10 mouse cellular contexts compared by ENCODE assay signal in the genomic region with DNA sequence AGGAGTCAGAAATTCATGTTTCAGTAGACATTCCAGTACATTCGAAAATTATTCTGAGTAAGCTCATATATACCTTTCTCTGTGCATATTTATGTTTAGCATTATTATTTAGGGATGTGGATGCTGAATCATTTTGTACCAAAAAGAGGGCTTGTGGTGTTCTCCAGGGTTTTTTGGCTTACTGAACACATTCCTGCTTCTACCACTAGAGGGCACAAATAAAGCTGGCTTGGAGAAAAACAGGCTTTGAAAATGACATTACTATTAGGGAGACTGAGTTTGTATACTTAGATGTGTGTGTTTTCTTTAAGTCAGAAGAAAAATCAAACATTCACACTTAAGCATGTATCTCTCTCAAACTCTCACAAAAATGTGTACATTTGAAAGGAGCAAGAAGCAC.
DNase-seq lines count a peak whose midpoint lies in the region; TF ChIP-seq lines count a peak whose summit lies in the region.
"Had no signal": no experiment of that assay in that cellular context is flagged by ENCODE, and none has a peak within 500 bp of the region (broad histone marks: within the 10 kb centered on the region; RNA-seq: fewer than 3 reads in every experiment).

No protein-coding gene starts in this region.

- H3K27ac ChIP-seq in cerebellum, adult 2 months (ENCODE audit: insufficient read depth, low read length), result no peak overlapping the region
- H3K27ac ChIP-seq in left cerebral cortex, adult 2 months, result no peak overlapping the region
- H3K27ac ChIP-seq: hindbrain, embryonic 13.5 days had no signal

- H3K4me1 ChIP-seq in cerebellum, adult 2 months (ENCODE audit: control insufficient read depth, insufficient read depth, low read length), result peaks cover 9% of the 10 kb centered on the region; the same call in 1 of the 2 replicates
- H3K4me1 ChIP-seq in lung, adult 2 months (ENCODE audit: control insufficient read depth, insufficient read depth, low read length), result no peaks in the 10 kb centered on the region
- H3K4me1 ChIP-seq: hindbrain, embryonic 13.5 days had no signal

- no peak overlapping the region for H3K4me3 ChIP-seq in cerebellum, adult 2 months (replicated peaks; ENCODE audit: insufficient read depth, low read depth, low read length)
- H3K4me3 ChIP-seq in left cerebral cortex, adult 2 months, result no peak overlapping the region
- no peak overlapping the region for H3K4me3 ChIP-seq in lung, adult 2 months (replicated peaks; ENCODE audit: extremely low read depth, low read depth, low read length)
- H3K4me3 ChIP-seq: hindbrain, embryonic 13.5 days had no signal

- 8% methylated on average over 1 of the region's 1 CpGs for WGBS in cerebellum, adult 2 months
- WGBS in lung, adult 2 months, result 0% methylated on average over 1 of the region's 1 CpGs

- TF ChIP-seq POLR2A in cerebellum, adult 2 months (IDR thresholded peaks at IDR 0.05; ENCODE audit: borderline replicate concordance, insufficient read depth, low read length), result no peak
- no peak for TF ChIP-seq POLR2A in lung, adult 2 months (IDR thresholded peaks at IDR 0.05; ENCODE audit: borderline replicate concordance, extremely low read depth, low read depth, low read length)

- DNase-seq in cerebellum, adult 2 months, result peak in 1 of 2 experiments; percentile 65
- no peak for DNase-seq in cerebellum, postnatal 4 days (ENCODE audit: low spot score in 2 of 2)
- DNase-seq in left cerebral cortex, adult 2 months (ENCODE audit: extremely low spot score in 1 of 2, low spot score in 2 of 2), result no peak
- DNase-seq in left cerebral cortex, postnatal 36 days (ENCODE audit: low spot score in 2 of 2), result no peak
- DNase-seq in MEL-GATA-1-ER (ENCODE audit: extremely low read depth, low read depth), result peak; percentile 9
- peak; percentile 21 for DNase-seq in embryo, embryonic 9.5 days (ENCODE audit: extremely low spot score)
- DNase-seq in lung, adult 2 months, result no peak
- no peak for DNase-seq in B cell, adult 2 months
- DNase-seq: lung, postnatal 36 days had no signal

- intact Hi-C loops in left cerebral cortex, adult 2 months (cut with DNase I), result loop anchor here (10.0 kb wide), 1 partner anchor 264 kb away; the partner anchor contains the start of gene Fgf14
- intact Hi-C loops in left cerebral cortex, postnatal 36 days (cut with DNase I), result loop anchor here (5.0 to 10.0 kb wide), 2 partner anchors 264 to 331 kb away; partner anchors contain the start of gene Fgf14

- H3K27me3 ChIP-seq in cerebellum, adult 2 months (ENCODE audit: control insufficient read depth, insufficient read depth, low read length), result no peaks in the 10 kb centered on the region
- H3K27me3 ChIP-seq: hindbrain, embryonic 13.5 days had no signal

- peak; percentile 45; the same call in 1 of the 2 replicates for TF ChIP-seq CTCF in cerebellum, adult 2 months (IDR thresholded peaks at IDR 0.05; ENCODE audit: borderline replicate concordance, insufficient read depth, low read depth, low read length)
- TF ChIP-seq CTCF in left cerebral cortex, adult 2 months (IDR thresholded peaks at IDR 0.05), result peak; percentile 89
- no peak for TF ChIP-seq CTCF in lung, adult 2 months (IDR thresholded peaks at IDR 0.05; ENCODE audit: insufficient read depth, low read length)

Comparison
In these comparisons a context has a peak if more than half of its experiments do, and no peak if none do; other contexts are left out.
1. DNase-seq: peak in MEL-GATA-1-ER (single experiment) and embryo, embryonic 9.5 days (single experiment); none in cerebellum, postnatal 4 days (0 of 2), left cerebral cortex, adult 2 months (0 of 2), left cerebral cortex, postnatal 36 days (0 of 2), lung, adult 2 months (single experiment) and B cell, adult 2 months (0 of 2).